Mouse (Mus musculus) regulatory T cell (primary cell): ENCODE results near the gene Vash1.

ENCODE experiments used
- in situ Hi-C: fragments of 300-600 bp; cut with MboI, MseI; formaldehyde crosslinking; loops from one replicate; pipeline ENCODE4 v1.15.1; 2025; ENCODE audit warnings: high pct_unique_total_duplicates

Gene Vash1

DNA sequence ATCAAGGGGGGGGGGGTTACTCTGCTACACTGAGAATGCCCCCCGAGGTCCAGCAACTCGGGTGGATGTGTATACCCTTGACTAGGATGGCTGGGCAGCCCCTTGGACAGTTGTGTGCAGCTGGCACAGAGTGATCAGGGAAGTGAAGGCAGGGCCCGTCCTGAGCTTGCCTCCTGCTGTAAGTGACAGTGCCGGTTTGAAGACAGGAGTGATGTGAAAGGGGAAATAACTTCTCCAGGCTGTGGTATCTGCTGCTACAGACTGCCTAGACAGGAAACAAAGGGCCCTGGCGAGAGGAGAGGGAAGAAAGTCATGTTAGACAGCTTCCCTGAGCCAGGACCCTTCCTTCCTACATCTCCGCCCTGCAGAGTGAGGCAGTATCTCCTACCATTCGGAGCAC, 5.2 kb downstream of the Vash1 start:
- in situ Hi-C loops, result no loop called here

DNA sequence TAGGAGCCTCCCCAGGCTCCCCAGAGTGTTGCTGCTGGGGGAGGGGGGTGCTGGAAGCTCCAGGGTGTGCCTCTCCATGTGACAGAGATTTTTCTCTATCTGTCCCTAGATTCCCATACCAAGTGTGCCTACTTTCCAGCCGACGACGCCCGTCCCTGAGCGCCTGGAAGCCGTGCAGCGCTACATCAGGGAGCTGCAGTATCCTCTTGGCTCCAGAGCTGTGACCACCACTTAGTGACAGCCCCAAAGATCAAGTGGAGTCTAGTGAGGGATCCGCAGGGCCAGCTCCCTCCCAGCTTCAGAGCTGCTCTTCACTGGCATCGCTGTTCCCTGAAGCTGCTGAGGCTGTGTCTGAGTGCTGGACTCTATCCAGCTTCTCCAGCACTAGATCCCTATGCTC, 6.8 kb downstream of the Vash1 start:
- in situ Hi-C loops, result no loop called here

DNA sequence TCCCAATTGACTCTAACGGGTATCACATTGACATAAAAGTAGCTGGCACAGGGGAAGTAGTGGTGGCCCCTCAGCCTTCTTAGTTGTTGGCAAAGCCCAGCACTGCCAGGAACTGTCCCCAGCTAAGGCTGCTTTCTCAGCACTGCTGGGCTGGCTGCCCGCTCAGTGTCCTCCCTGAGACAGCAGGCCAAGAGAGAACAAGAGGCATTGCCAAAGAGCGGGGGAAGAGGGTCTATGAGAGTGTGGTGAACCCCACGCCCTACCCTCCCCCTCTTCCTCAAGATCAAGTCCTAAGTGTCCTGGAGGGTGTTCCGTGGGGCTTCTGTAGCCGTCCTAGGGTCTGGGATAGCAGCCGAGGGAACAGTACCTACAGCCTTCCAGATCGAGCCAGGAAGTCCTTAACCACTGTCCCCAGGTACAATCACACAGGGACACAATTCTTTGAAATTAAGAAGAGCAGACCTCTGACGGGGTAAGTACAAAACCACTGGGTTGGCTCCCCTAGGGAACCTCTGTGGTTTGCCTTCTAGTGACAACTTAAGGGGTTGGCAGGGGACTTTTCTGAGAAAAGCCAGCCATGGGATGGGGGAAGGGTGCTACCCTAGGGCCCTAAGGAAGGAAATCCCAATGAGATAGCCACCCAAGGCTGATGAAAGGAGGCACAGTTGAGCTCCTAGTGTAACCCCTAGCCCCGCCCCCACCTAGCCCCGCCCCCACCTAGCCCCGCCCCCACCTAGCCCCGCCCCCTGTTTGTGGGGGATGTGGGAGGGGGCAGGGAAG, 8.2 kb downstream of the Vash1 start:
- in situ Hi-C loops, result no loop called here

DNA sequence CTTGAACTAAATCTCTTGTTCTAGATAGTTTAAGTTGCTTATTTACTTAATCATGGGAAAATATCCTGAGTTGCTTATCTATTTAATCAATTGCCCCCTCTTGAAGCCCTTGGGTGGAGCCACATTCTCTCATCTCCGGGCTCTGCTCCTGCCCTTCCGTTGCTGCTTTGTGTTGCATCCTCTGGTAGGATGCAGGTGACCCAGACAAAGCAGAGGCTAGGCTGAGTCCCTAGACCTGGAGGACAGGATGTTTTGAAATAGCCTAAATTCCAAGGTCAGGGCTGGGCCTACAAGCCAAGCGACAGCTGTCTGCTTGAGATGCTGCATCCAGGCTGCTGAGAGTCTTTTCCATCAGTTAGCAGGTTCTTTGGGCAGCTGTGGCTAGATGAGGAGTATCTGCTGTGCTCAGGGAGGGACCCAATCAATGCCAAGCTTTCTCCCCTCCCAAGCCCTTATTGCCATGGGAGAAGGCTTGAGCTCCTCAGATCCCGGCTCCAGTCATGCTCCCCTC, 9.0 kb downstream of the Vash1 start:
- in situ Hi-C loops, result no loop called here

DNA sequence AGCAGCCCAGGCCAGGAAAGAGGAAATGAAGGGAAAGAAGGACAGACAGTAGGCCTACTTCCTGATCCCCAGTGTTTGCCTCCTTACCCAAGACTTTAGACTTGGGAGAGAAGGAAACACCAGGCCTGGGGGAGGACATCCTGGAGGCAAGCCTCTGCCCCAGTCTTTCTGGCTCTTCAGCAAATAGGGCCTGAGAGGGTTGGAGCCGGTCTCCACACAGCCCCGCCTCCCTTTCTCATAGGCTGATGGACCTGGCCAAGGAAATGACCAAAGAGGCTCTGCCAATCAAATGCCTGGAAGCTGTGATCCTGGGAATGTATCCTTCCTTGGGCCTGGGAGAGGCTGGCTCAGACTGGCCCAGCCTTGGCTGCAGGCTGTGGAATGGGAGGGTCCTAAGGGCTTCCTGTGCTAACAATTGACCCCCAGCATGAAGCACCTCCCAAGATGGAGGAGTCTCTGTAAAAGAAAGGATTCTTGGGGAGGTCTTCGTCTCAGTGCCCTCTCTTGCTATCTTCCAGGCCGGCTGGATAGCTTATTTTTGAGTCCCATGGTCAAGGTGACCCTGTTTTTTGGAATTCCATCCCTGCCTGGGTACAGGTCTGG, 9.6 kb downstream of the Vash1 start:
- in situ Hi-C loops, result no loop called here

DNA sequence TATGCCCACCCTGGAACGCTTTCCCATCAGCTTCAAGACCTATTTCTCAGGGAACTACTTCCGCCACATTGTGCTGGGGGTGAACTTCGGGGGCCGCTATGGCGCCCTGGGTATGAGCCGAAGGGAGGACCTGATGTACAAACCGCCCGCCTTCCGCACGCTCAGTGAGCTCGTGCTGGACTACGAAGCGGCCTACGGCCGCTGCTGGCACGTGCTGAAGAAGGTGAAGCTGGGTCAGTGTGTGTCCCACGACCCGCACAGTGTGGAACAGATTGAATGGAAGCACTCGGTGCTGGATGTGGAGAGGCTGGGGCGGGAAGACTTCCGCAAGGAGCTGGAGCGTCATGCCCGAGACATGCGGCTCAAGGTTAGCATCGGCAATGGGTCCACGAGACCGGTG, 10.4 kb downstream of the Vash1 start:
- in situ Hi-C loops, result no loop called here

DNA sequence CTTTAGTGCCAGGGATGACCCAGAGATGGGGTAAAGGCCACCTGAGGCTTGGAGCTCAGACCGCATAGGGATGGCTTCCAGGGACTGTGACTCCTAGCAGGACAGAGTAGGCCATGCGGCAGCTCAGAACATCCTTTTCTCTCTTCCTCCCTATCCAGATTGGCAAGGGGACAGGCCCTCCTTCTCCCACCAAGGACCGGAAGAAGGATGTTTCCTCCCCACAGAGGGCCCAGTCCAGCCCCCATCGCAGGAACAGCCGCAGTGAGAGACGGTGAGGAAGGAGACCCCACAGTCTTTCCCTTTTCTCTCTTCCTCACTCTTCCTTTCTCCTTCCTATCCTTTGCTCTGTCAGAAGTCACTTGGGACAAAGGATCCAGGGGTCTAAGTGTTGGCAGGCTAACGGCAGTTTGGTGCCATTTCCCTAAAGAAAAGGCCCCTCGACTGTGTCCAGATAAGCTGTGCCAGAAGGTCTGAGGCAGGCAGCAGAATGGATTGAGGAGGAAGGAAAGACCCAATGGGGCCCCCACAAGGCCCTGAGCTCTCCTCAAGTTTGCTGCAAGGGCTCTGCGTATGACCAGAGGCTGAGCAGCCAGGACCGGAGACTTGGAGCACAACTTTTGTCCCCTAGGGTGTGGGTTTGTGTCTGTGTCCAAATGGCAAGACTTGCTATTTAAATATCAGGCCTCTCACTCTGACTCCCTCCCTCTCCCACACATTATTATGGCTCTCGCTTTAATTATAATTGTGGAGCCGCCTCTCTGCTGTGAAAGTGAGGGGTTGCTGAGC, 12.4 kb downstream of the Vash1 start:
- in situ Hi-C loops, result no loop called here

DNA sequence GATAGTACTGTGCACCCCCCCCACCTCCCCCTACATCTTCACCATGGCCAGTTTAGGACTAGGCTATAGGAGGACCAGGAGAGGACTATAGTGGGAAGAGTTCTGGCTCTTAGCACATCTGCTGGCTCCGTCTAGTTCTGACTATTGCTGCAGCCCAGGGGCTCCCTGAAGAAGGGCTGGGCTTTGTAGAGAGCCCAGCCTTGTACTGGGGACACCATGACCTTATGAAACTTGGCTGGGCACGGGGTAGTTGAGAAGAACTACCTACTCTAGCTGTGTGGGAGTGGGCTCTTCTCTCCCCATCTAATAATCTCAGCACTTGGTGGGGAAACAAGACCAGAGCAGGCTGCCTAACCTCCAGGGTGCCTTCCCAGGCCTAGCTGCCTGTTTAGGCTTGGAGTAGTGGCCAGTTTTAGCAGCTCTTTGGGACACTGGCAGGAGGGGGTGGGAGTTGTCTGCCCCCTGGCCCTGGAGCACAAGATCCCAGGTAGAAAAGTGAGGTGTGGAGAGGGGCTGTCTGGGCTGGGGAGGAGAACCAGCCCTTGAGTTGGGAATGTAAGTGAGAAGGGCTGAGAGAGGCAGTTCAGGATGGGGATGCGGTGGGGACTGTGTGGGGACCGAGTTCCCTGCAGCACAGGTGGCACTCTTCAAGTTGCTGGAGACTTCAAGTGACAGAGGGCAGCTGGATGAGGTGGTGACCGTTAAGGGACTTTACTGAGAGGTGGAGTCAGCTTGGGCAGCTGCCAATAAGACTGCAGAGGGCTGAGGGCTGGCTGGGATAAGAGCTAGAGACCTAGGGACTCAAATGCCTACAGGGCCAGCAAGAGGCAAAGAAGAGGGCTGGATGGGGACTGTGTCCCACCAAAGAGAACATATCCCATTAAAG, 14.2 kb downstream of the Vash1 start:
- in situ Hi-C loops, result no loop called here

DNA sequence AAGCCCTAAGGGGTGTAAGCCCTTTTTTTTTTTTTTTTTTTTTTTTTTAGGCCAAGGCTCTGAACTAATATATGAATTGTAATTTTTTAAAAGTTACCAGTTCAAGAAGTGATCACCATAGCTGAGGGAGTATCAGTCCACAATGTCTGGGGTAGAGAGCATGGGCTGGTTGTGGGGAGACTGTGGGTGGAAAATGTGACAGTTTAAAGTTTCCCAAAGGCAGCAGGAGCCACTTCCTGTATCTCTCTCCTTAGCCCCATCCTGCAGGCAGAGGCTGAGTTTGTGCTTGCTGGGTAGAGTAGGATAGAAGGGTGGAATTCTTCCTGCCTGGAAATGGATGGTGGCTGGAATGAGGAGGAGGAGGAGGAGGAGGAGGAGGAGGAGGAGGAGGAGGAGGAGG, 14.9 kb downstream of the Vash1 start:
- in situ Hi-C loops, result no loop called here

DNA sequence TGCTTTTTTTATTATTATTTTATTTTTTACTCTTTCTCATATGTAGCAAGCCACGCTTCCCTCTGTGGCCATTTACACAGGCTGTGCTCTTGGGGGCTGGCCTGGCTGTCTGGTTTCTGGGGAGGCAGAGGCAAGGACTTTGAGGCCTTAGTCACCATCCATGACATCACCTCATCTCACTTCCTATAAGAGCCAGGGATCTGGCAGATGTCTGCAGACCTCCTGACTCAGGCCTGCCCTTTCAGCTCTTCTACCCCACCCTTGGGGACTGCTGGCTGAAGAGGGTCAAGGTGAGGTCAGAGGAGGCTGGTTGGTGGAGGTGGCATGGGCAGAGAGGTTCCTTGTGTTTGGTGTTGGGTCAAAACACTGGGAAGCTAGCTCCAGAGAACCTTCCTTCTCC, 15.9 kb downstream of the Vash1 start:
- in situ Hi-C loops, result no loop called here

DNA sequence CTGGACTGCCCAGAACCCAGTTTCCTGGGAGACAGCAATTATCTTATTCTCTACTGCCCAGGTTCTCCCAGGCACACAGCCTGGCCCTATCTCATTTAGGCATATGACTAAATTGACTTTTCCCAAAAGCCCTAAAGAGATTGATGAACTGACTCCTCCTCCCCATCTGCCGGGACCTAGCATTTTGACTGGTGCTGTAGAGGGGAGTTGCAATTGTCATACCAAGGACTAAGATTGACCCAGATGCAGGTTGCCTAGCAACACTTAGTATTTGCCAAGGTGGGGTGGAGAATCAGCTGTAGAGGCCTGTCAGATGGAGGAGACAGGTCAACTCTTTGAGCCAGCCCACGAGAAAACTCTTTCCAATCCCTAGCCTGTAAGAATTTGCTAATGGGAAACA, 19.5 kb downstream of the Vash1 start:
- in situ Hi-C loops, result no loop called here

DNA sequence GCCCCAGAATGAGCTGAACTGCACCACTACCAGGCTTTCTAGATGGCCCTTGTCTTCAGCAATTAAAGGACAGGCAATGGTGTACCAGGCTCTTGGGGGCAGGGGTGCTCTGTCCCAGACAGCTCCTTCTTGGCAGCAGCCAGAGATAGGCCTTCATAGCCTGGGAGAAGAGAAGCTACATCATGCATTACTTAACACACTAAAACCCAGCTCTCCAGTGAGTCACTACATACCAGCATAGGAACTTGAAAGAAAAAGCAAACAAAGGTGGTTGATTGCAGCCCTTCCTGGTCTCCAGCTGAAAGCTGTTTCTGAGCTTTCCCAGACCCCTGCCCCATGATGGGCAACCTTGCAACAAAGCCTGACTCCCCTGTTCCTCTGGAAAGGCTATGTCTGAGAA, 20.0 kb downstream of the Vash1 start:
- in situ Hi-C loops, result no loop called here

DNA sequence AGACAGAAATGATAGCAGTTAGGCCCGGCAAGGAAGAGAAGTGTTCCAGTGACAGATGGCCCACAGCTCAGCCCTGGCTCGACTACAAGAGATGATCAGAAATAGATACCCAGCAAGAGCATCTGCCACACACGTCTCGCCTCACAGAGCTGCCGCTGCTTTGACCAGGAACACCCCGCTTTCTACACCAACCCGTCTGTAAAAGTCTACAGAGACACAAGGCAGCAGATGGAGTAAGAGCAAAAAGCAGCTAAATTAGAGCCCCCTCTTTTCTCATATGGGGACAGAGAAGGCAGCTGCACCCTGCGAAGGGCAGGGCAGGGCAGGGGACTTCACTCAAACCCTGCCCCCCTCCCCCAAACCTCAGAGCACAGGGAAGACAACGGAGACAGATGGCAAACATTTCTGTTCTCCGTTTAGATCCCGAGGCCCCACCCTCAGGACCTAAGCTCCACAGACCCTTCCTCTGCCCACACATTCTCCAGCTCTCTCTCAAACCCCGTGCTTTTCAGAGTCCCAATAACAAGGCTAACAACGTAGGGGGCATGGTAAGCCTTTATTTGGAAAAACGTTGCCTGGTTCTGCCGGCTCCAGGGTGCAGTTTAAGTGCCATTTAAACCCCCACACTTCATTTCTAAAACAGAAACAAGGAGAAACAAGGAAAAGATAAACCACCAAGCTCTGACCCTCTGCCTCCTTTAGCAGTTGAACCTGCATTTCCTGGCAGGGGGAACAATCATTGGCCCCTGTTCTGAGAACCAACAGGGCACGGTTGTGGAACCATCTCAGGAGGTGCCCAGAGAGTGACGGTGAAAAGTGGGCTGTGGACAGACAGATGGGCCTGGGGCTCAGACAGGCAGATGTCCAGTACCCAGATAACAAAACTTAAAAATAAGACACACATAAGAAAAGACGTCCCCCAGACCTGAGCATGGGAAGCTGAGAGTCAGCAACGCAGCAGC, 21.7 kb downstream of the Vash1 start:
- in situ Hi-C loops, result no loop called here

DNA sequence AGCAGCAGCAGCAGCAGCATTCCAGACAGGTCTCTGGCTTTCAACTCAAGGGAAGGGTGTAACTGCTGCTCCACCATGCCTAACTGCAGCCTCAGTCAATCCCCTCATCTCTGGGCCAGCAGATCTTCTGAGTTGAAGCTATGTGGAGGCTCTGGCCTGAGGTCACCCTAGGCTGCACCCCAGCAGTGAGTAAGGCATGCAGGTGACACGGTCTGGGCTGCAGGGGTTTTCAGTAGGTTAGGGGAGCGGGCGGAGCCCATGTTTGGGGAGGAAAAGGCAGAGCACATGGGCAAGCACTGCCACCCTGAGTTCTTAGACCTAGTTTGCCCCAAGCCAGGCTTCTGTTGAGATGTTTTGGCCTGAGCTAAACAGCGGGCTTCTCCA, 22.4 kb downstream of the Vash1 start:
- in situ Hi-C loops, result no loop called here

DNA sequence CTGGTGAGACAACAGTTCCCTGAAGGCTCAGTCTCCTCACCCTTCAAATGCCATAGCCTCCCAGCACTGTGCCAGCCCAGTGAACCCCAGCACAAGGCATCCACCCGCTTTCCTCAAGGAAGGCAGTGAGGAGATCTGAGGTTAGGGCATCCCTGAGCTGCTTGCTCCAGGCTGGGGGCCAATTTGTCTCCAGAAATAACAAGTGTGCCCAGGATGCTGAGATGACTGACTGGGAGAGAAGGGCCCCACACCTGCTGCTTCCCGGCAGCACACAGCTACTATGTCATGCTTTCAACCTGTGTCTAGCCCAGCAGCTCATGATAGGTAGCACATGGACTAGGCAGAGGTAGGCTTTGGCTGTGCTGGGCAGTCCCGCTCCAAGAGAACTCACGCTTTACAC, 23.0 kb downstream of the Vash1 start:
- in situ Hi-C loops, result no loop called here

DNA sequence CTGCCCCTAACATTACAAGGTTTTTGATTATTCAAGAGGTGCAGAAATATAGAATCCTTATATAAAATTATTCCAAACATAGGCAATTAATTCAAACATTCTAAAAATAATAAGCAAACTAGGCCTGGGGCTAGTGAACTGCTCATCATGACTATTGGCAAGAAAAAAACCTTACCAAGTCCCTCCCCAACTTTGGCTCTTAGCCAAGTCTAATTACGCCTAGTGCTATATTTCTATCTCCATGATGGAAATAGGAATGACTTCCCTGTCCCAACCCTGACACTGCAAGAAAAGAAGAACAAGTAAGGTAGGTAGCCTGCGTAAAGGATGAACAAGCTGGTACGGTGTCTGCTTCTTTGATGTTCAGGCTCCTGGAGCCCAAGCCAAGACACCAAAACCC, 24.2 kb downstream of the Vash1 start:
- in situ Hi-C loops, result no loop called here

DNA sequence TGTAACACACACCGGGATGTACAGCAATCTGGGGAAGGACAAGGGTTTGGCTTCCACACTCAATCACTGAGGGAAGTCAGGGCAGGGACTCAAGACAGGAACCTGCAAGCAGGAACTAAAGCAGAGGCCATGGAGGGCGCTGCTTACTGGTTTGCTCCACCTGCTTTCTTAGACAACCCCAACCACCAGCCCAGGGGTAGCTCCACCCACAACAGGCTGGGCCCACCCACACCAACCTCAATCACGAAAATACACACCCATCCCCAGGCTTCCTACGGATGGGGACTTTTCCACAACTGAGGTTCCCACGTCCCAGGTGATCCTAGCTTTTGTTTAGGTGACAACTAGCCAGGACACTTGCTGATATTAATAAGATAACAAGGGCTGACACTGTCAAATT, 27.3 kb downstream of the Vash1 start:
- in situ Hi-C loops, result no loop called here

DNA sequence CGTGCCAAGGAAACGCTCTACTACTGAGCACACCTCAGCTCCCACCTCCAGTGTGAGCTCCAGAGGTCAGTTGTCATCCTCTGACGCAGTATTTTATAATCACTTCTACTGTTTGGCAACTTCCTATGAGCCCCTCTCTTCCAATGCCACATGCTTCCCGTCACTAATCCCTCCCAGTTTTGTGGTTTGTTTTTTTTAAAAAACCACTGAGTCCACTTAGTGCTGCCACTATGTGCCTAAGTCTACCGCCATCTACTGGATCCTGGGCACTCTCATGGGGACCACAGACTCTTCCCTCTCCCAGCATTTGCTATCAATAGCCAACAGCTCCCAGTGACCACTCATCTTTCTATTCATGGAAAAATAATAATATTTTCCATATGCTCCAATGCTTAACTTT, 35.5 kb downstream of the Vash1 start:
- in situ Hi-C loops, result no loop called here

DNA sequence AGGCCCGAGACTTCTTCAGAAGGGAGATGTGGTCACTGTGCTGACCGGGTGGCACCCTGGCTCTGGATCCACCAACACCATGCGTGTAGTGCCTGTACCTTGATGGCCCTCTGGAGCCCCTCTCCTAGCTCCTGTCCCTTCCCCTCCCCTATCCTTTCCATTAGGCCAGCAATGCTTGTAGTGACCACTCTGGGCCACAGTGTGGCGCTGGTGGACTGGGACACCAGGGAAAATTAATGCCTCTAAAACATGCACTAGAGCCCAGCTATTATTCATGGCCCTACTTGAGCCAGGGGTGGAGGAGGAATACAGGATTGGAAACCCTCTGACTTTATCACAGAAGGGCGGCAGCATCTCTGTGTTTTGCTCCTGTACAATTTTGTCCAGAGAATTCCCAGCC, 36.9 kb downstream of the Vash1 start:
- in situ Hi-C loops, result loop anchor here (5.0 kb wide), 1 partner anchor 73 kb away; no protein-coding TSS in a partner anchor

DNA sequence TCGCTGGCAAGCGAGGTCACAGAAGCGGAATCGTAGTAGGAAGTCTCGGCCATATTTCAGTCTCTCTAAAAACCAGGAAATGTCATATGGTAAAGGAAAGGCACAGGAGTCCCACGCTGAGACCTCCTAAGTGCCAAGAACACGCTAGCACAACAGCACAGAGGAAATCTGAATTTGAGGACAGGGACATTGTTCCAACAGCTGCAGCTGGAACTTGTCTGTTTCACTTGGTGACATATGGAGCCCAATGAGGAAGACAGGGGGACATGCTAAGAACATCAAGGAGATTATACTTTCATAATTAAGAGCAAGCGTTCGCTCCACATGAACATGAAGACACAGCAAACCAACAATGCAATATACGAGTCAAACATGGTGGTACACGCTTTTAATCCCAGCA, 38.5 kb downstream of the Vash1 start:
- in situ Hi-C loops, result loop anchor here (5.0 kb wide), 1 partner anchor 75 kb away; no protein-coding TSS in a partner anchor
